Mouse (Mus musculus) forelimb bud, embryonic 11.5 days (tissue): Measurements from ENCODE around the gene Itsn1.

Experiments
- DNase-seq: peaks from one replicate; pipeline ENCODE4 v3.0.0-alpha.2; 2012; ENCODE audit warnings: low read depth, low spot score

Gene Itsn1

GRCm38 (mm10) chr16:91811876-91812275, 82.8 kb downstream of the Itsn1 start:
- no peak for DNase-seq

GRCm38 (mm10) chr16:91813543-91813942, 84.5 kb downstream of the Itsn1 start:
- DNase-seq, result no peak

- no peak for DNase-seq
These were observed 86.0 kb downstream of the Itsn1 start for GRCm38 (mm10) chr16:91815067-91815466.

GRCm38 (mm10) chr16:91820299-91820698, 91.2 kb downstream of the Itsn1 start:
- no peak for DNase-seq

GRCm38 (mm10) chr16:91822325-91822724, 93.2 kb downstream of the Itsn1 start:
- no peak for DNase-seq

- no peak for DNase-seq
These were observed 93.7 kb downstream of the Itsn1 start for GRCm38 (mm10) chr16:91822759-91823158.

- DNase-seq, result no peak
These were observed 96.8 kb downstream of the Itsn1 start for GRCm38 (mm10) chr16:91825774-91826325.

GRCm38 (mm10) chr16:91826893-91827292, 97.8 kb downstream of the Itsn1 start:
- no peak for DNase-seq

- no peak for DNase-seq
These were observed 98.4 kb downstream of the Itsn1 start for GRCm38 (mm10) chr16:91827456-91827855.

- DNase-seq, result no peak
These were observed 99.1 kb downstream of the Itsn1 start for GRCm38 (mm10) chr16:91828160-91828559.

GRCm38 (mm10) chr16:91828603-91829002, 99.5 kb downstream of the Itsn1 start:
- DNase-seq, result no peak

GRCm38 (mm10) chr16:91829121-91829520, 100.0 kb downstream of the Itsn1 start:
- no peak for DNase-seq

- DNase-seq, result no peak
These were observed 101.2 kb downstream of the Itsn1 start for GRCm38 (mm10) chr16:91830260-91830659.

GRCm38 (mm10) chr16:91833121-91833520, 104.0 kb downstream of the Itsn1 start:
- DNase-seq, result no peak

- no peak for DNase-seq
These were observed 104.5 kb downstream of the Itsn1 start for GRCm38 (mm10) chr16:91833558-91833957.

- DNase-seq, result no peak
These were observed 104.9 kb downstream of the Itsn1 start for GRCm38 (mm10) chr16:91833981-91834380.

- no peak for DNase-seq
These were observed 106.7 kb downstream of the Itsn1 start for GRCm38 (mm10) chr16:91835790-91836189.

- no peak for DNase-seq
These were observed 107.8 kb downstream of the Itsn1 start for GRCm38 (mm10) chr16:91836592-91837557.

GRCm38 (mm10) chr16:91837558-91838041, 108.5 kb downstream of the Itsn1 start:
- no peak for DNase-seq

- DNase-seq, result no peak
These were observed 109.7 kb downstream of the Itsn1 start for GRCm38 (mm10) chr16:91838771-91839170.

GRCm38 (mm10) chr16:91839462-91839861, 110.4 kb downstream of the Itsn1 start:
- no peak for DNase-seq

GRCm38 (mm10) chr16:91841026-91841630, 112.0 kb downstream of the Itsn1 start:
- no peak for DNase-seq
